Mouse (Mus musculus): ENCODE results near the gene Fto. TPM values are rescaled to one million over a fixed set of nuclear protein-coding genes. Genes with fewer than 3 reads are reported as not detected.

Fto gene
- polyA plus RNA-seq, 1 experiment from 2014 or later, result 109 TPM

GRCm38 (mm10) chr8:91712731-91713569 lies 399.6 kb downstream of the Fto start:
- WGBS, result 7% methylated on average over 31 of the region's 31 CpGs
- Histone ChIP-seq H3K9ac (peak overlapping the region; percentile 43), H3K4me1 (peaks cover 35% of the 10 kb centered on the region), H3K27me3 (replicated peaks) (0 out of 2 replicates have a peak, but pooled peaks cover 6% of the 10 kb centered on the region), H3K4me3 (peak overlapping the region; percentile 19), H3K4me2 (replicated peaks) (peak overlapping the region; percentile 62), H3K9me3 (no peaks in the 10 kb centered on the region), H3K27ac (no peak overlapping the region), H3K36me3 (no peaks in the 10 kb centered on the region)
- no peak for ATAC-seq (ENCODE audit: low FRiP score, low read depth)

- H3K9ac ChIP-seq, result peak overlapping the region; percentile 43; the same call in 1 of the 2 replicates
- 8% methylated on average over 12 of the region's 12 CpGs for WGBS
- H3K4me1 ChIP-seq, result peaks cover 35% of the 10 kb centered on the region
These were observed 400.5 kb downstream of the Fto start for GRCm38 (mm10) chr8:91713677-91714312.

GRCm38 (mm10) chr8:91714733-91715132 lies 401.4 kb downstream of the Fto start:
- Histone ChIP-seq H3K27ac (no peak overlapping the region), H3K4me1 (peaks cover 35% of the 10 kb centered on the region)

More at GRCm38 (mm10) chr8:91713677-91714312, 400.5 kb downstream of the Fto start:
- Histone ChIP-seq H3K27ac (no peak overlapping the region), H3K9me3 (no peaks in the 10 kb centered on the region), H3K4me2 (replicated peaks) (peak overlapping the region; percentile 62), H3K4me3 (no peak overlapping the region), H3K27me3 (replicated peaks) (0 out of 2 replicates have a peak, but pooled peaks cover 6% of the 10 kb centered on the region), H3K36me3 (no peaks in the 10 kb centered on the region)
- ATAC-seq (ENCODE audit: low FRiP score, low read depth), result no peak

GRCm38 (mm10) chr8:91715387-91716085 lies 402.2 kb downstream of the Fto start:
- Histone ChIP-seq H3K4me1 (peaks cover 32% of the 10 kb centered on the region), H3K4me2 (replicated peaks) (no peak overlapping the region; the same call in 1 of the 2 replicates)
- ATAC-seq (ENCODE audit: low FRiP score, low read depth), result 0 out of 2 replicates have a peak, but pooled peaks have one; percentile 33

More at GRCm38 (mm10) chr8:91714733-91715132, 401.4 kb downstream of the Fto start:
- no peak overlapping the region for H3K9ac ChIP-seq
- 94% methylated on average over 7 of the region's 7 CpGs for WGBS
- H3K4me3 ChIP-seq, result no peak overlapping the region
- H3K4me2 ChIP-seq (replicated peaks), result no peak overlapping the region
- H3K27me3 ChIP-seq (replicated peaks), result 0 out of 2 replicates have a peak, but pooled peaks cover 6% of the 10 kb centered on the region
- ATAC-seq (ENCODE audit: low FRiP score, low read depth), result no peak
- no peaks in the 10 kb centered on the region for H3K36me3 ChIP-seq
- no peaks in the 10 kb centered on the region for H3K9me3 ChIP-seq

More at GRCm38 (mm10) chr8:91715387-91716085, 402.2 kb downstream of the Fto start:
- Histone ChIP-seq H3K9ac (no peak overlapping the region), H3K36me3 (no peaks in the 10 kb centered on the region), H3K4me3 (no peak overlapping the region), H3K9me3 (no peaks in the 10 kb centered on the region), H3K27me3 (replicated peaks) (0 out of 2 replicates have a peak, but pooled peaks cover 6% of the 10 kb centered on the region), H3K27ac (no peak overlapping the region)
- 47% methylated on average over 8 of the region's 8 CpGs for WGBS

Other genes with a start within 250 kb of the Fto start
- 17.0 and 19.4 TPM in 2 replicates for gene Rbl2, start 243.5 kb upstream of the Fto start, polyA plus RNA-seq (2016; fragmentation: Nextera tagmentation; extraction: Ambion mirVana)
- 81.4 and 86.6 TPM in 2 replicates for gene Aktip, start 113.5 kb upstream of the Fto start, polyA plus RNA-seq (2016; fragmentation: Nextera tagmentation; extraction: Ambion mirVana)
- 14.1 and 16.2 TPM in 2 replicates for gene Rpgrip1l, start 263 bp upstream of the Fto start, polyA plus RNA-seq (2016; fragmentation: Nextera tagmentation; extraction: Ambion mirVana)

Measured in neural tube, embryonic 12.5 days (tissue).